Mouse (Mus musculus) megakaryocyte, embryonic 14.5 days (primary cell): ENCODE results near the gene Adam10.

Experiments used
- FLI1 ChIP-seq: IDR thresholded peaks from 2 replicates; pipeline ENCODE4 v1.6.1; 2012; ENCODE audit warnings: low read length, inconsistent platforms, mixed read lengths
- GATA1 ChIP-seq: IDR thresholded peaks from 3 replicates; pipeline ENCODE4 v1.6.1; 2012; ENCODE audit warnings: mixed read lengths, low read length, inconsistent platforms, borderline replicate concordance

DNA sequence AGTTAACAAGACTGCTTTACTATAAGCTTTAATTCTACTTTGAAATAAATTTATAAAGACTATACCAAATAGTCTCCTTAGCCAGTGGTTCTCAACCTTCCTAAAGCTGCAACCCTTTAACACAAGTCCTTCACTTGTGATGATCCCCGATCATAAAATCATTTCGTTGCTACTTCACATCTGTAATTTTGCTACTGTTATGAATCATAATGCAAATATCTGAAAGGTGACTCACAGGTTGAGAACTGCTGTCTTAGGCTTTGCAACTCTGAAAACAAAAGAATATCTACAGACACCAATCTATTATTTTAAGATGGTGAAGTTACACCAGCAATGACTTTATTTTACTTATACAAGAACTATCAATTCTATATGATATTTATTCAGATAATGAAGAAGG is 42.0 kb upstream of the Adam10 start:
- TF ChIP-seq GATA1, result no peak
- no peak for TF ChIP-seq FLI1
